Mouse (Mus musculus): ENCODE results near the gene Gm15557. TPM values are rescaled to one million over a fixed set of nuclear protein-coding genes. Genes with fewer than 3 reads are reported as not detected.

Gm15557 gene
- polyA plus RNA-seq, 1 experiment from 2014 or later = not detected

Other genes starting within 250 kb of the Gm15557 start
- 157 and 169 TPM in 2 replicates for gene Trpc4ap, start 248.3 kb upstream of the Gm15557 start, polyA plus RNA-seq (2015; fragmentation: Nextera tagmentation; extraction: Ambion mirVana)
- gene Edem2, start 211.3 kb upstream of the Gm15557 start, polyA plus RNA-seq (2015; fragmentation: Nextera tagmentation; extraction: Ambion mirVana) = 44.5 and 46.1 TPM in 2 replicates
- not detected in 2 replicates for gene Gm17581, start 204.9 kb upstream of the Gm15557 start, polyA plus RNA-seq (2015; fragmentation: Nextera tagmentation; extraction: Ambion mirVana)
- gene Procr, start 189.6 kb upstream of the Gm15557 start, polyA plus RNA-seq (2015; fragmentation: Nextera tagmentation; extraction: Ambion mirVana) = 2.4 and 2.5 TPM in 2 replicates
- gene Mmp24, start 165.4 kb upstream of the Gm15557 start, polyA plus RNA-seq (2015; fragmentation: Nextera tagmentation; extraction: Ambion mirVana) = 9.1 and 9.4 TPM in 2 replicates
- gene BC029722, start 121.3 kb upstream of the Gm15557 start, polyA plus RNA-seq (2015; fragmentation: Nextera tagmentation; extraction: Ambion mirVana) = 24.3 and 25.2 TPM in 2 replicates
- 157 and 161 TPM in 2 replicates for gene Eif6, start 113.8 kb upstream of the Gm15557 start, polyA plus RNA-seq (2015; fragmentation: Nextera tagmentation; extraction: Ambion mirVana)
- 0.58 and 0.66 TPM in 2 replicates for gene Fam83c, start 105.9 kb upstream of the Gm15557 start, polyA plus RNA-seq (2015; fragmentation: Nextera tagmentation; extraction: Ambion mirVana)
- 55.7 and 64.9 TPM in 2 replicates for gene Uqcc1, start 10.4 kb upstream of the Gm15557 start, polyA plus RNA-seq (2015; fragmentation: Nextera tagmentation; extraction: Ambion mirVana)
- 0.71 and 1.1 TPM in 2 replicates for gene Gdf5, start 4.6 kb downstream of the Gm15557 start, polyA plus RNA-seq (2015; fragmentation: Nextera tagmentation; extraction: Ambion mirVana)
- gene Cep250, start 15.7 kb downstream of the Gm15557 start, polyA plus RNA-seq (2015; fragmentation: Nextera tagmentation; extraction: Ambion mirVana) = 17.3 and 21.2 TPM in 2 replicates
- gene 6430550D23Rik, start 67.2 kb downstream of the Gm15557 start, polyA plus RNA-seq (2015; fragmentation: Nextera tagmentation; extraction: Ambion mirVana) = 1.4 and 1.9 TPM in 2 replicates
- 336 and 349 TPM in 2 replicates for gene Ergic3, start 67.3 kb downstream of the Gm15557 start, polyA plus RNA-seq (2015; fragmentation: Nextera tagmentation; extraction: Ambion mirVana)
- not detected in 2 replicates for gene Fer1l4, start 112.2 kb downstream of the Gm15557 start, polyA plus RNA-seq (2015; fragmentation: Nextera tagmentation; extraction: Ambion mirVana)
- gene Spag4, start 124.4 kb downstream of the Gm15557 start, polyA plus RNA-seq (2015; fragmentation: Nextera tagmentation; extraction: Ambion mirVana) = 6.0 TPM in 2 replicates
- gene Cpne1, start 171.2 kb downstream of the Gm15557 start, polyA plus RNA-seq (2015; fragmentation: Nextera tagmentation; extraction: Ambion mirVana) = 34.2 and 36.4 TPM in 2 replicates
- gene Rbm12, start 171.2 kb downstream of the Gm15557 start, polyA plus RNA-seq (2015; fragmentation: Nextera tagmentation; extraction: Ambion mirVana) = 33.3 and 33.9 TPM in 2 replicates
- 23.0 and 28.4 TPM in 2 replicates for gene Gm28036, start 186.4 kb downstream of the Gm15557 start, polyA plus RNA-seq (2015; fragmentation: Nextera tagmentation; extraction: Ambion mirVana)
- gene Romo1, start 203.3 kb downstream of the Gm15557 start, polyA plus RNA-seq (2015; fragmentation: Nextera tagmentation; extraction: Ambion mirVana) = 434 and 435 TPM in 2 replicates
- 29.5 and 29.8 TPM in 2 replicates for gene Nfs1, start 203.5 kb downstream of the Gm15557 start, polyA plus RNA-seq (2015; fragmentation: Nextera tagmentation; extraction: Ambion mirVana)
- gene Rbm39, start 239.5 kb downstream of the Gm15557 start, polyA plus RNA-seq (2015; fragmentation: Nextera tagmentation; extraction: Ambion mirVana) = 611 and 631 TPM in 2 replicates

Measured in midbrain, embryonic 13.5 days (tissue).